Mouse (Mus musculus) forebrain, postnatal 0 days (tissue): ENCODE measurements around the gene Hist1h2af. TPM values are rescaled to one million over a fixed set of nuclear protein-coding genes. Genes with fewer than 3 reads are reported as not detected.

Source experiments
- ATAC-seq: fragments of 200-750 bp; cut with Nextera tagmentation; 2 replicates; pipeline ENCODE4 v1.8.0; 2017; ENCODE audit warnings: mild to moderate bottlenecking, moderate library complexity
- DNase-seq: peaks from one replicate; pipeline ENCODE4 v3.0.0-alpha.2; 2015
- H3K27ac ChIP-seq: fragments of 300-500 bp; sonication (generic); 2 replicates; pipeline ENCODE4 v1.5.1; 2014; ENCODE audit warnings: low read depth, mild to moderate bottlenecking, antibody characterized with exemption, low read length, moderate library complexity, mixed read lengths
- H3K27me3 ChIP-seq: fragments of 300-500 bp; sonication (generic); 2 replicates; pipeline ENCODE4 v1.6.1; 2014; ENCODE audit warnings: mild to moderate bottlenecking, low read length, mixed read lengths; ENCODE audit not compliant: insufficient read depth
- H3K36me3 ChIP-seq: fragments of 300-500 bp; sonication (generic); 2 replicates; pipeline ENCODE4 v1.6.1; 2014; ENCODE audit warnings: mild to moderate bottlenecking, moderate library complexity; ENCODE audit not compliant: insufficient read depth
- H3K4me1 ChIP-seq: fragments of 300-500 bp; sonication (generic); 2 replicates; pipeline ENCODE4 v1.6.1; 2014; ENCODE audit warnings: antibody characterized with exemption; ENCODE audit not compliant: insufficient read depth
- H3K4me2 ChIP-seq: fragments of 300-500 bp; sonication (generic); 2 replicates; pipeline ENCODE4 v1.6.1; 2014; ENCODE audit warnings: low read depth, mild to moderate bottlenecking, moderate library complexity
- H3K4me3 ChIP-seq: fragments of 300-500 bp; sonication (generic); 2 replicates; pipeline ENCODE4 v1.5.1; 2014; ENCODE audit warnings: low read depth, low read length, mixed read lengths
- H3K9ac ChIP-seq: fragments of 300-500 bp; sonication (generic); 2 replicates; pipeline ENCODE4 v1.6.1; 2014; ENCODE audit warnings: mild to moderate bottlenecking
- H3K9me3 ChIP-seq: fragments of 300-500 bp; sonication (generic); 2 replicates; pipeline ENCODE4 v1.6.1; 2016; ENCODE audit warnings: low read length
- CTCF ChIP-seq: sonication (generic); IDR thresholded peaks from 2 replicates; pipeline ENCODE4 v1.5.1; 2016; ENCODE audit warnings: antibody characterized with exemption, control low read depth, low read depth
- WGBS: fragments of 180-500 bp; shearing (Covaris S2); extraction: QIAGEN DNeasy Blood & Tissue Kit; methylation state at CpG from one replicate; pipeline ENCODE4 v1.1.7; 2014; 5-methylcytosine and 5-hydroxymethylcytosine counted together
- microRNA-seq, 2 experiments: library from miRNA; unstranded; fragments of <30 nt; microRNA quantifications; one replicate each; pipeline ENCODE4; 2016
- polyA plus RNA-seq: library from polyadenylated mRNA; unstranded; fragments of >200 nt; fragmentation: Nextera tagmentation; extraction: Ambion mirVana; gene quantifications from 2 replicates; pipeline ENCODE4 v1.2.1, GENCODE M21; 2015
- total RNA-seq: library from RNA; depleted of rRNA; stranded (reverse); fragments of >200 nt; gene quantifications from 2 replicates; pipeline ENCODE4 v1.2.3, GENCODE M21; 2014; rRNA removed

The Hist1h2af gene
- total and polyA plus RNA-seq, 2 experiments from 2014 or later = 227 TPM; not detected in 1

GRCm38 (mm10) chr13:23581408-23582218, 47.9 kb downstream of the Hist1h2af start, which contains the start of gene Hist1h4d:
Gene Hist1h4d, plus strand, starts transcription at chr13:23581598.
- DNase-seq (peak; percentile 98), ATAC-seq (peak; percentile 88)
- H3K4me3 ChIP-seq = peak within 1 kb of the TSS; percentile 54
- peak within 1 kb of the TSS; percentile 60 for H3K9ac ChIP-seq
- H3K36me3 ChIP-seq = no peaks in the 10 kb centered on the region
- H3K27ac ChIP-seq = peak within 1 kb of the TSS; percentile 74
- under 1% methylated on average over 43 of the region's 43 CpGs for WGBS
- H3K4me1 ChIP-seq = peaks cover 13% of the 10 kb centered on the region; the same call in 1 of the 2 replicates
- no peaks in the 10 kb centered on the region for H3K9me3 ChIP-seq
- TF ChIP-seq CTCF = no peak
- H3K4me2 ChIP-seq = peak within 1 kb of the TSS; percentile 82
- H3K27me3 ChIP-seq = no peaks in the 10 kb centered on the region

- H3K4me2 ChIP-seq = peak overlapping the region; percentile 82
- DNase-seq (no peak), ATAC-seq (no peak)
- no peaks in the 10 kb centered on the region for H3K36me3 ChIP-seq
- no peaks in the 10 kb centered on the region for H3K9me3 ChIP-seq
- peaks cover 10% of the 10 kb centered on the region; the same call in 1 of the 2 replicates for H3K4me1 ChIP-seq
- WGBS = 3% methylated on average over 6 of the region's 6 CpGs
- peak overlapping the region; percentile 54 for H3K4me3 ChIP-seq
- TF ChIP-seq CTCF = no peak
- peak overlapping the region; percentile 74 for H3K27ac ChIP-seq
- no peaks in the 10 kb centered on the region for H3K27me3 ChIP-seq
- peak overlapping the region; percentile 60 for H3K9ac ChIP-seq
Observed at GRCm38 (mm10) chr13:23582219-23583056, 48.7 kb downstream of the Hist1h2af start.

- H3K9me3 ChIP-seq = no peaks in the 10 kb centered on the region
- TF ChIP-seq CTCF = no peak
- H3K36me3 ChIP-seq = no peaks in the 10 kb centered on the region
- no peak overlapping the region for H3K4me3 ChIP-seq
- no peak overlapping the region for H3K27ac ChIP-seq
- no peak overlapping the region for H3K9ac ChIP-seq
- H3K4me1 ChIP-seq = peaks cover 10% of the 10 kb centered on the region; the same call in 1 of the 2 replicates
- no peaks in the 10 kb centered on the region for H3K27me3 ChIP-seq
- DNase-seq (no peak), ATAC-seq (no peak)
- H3K4me2 ChIP-seq = no peak overlapping the region
Observed at GRCm38 (mm10) chr13:23583387-23584068, 49.8 kb downstream of the Hist1h2af start.

Small RNAs within 50 kb of the gene (microRNA-seq; reads per million reads assigned to microRNA genes)
- gene Gm44297 (0 reads per million in 2 experiments), gene Gm44359 (0 reads per million in 2 experiments), gene Gm44394 (0 reads per million in 2 experiments), gene n-TStga1 (0.24 to 0.39 reads per million in 2 experiments)

Other genes with a start within 250 kb of the Hist1h2af start
Only the 30 nearest of the 34 such genes appear.
- 32.9 and 35.5 TPM in 2 replicates for gene Zfp322a, start 164.7 kb upstream of the Hist1h2af start, total RNA-seq
- gene Zfp322a, start 164.7 kb upstream of the Hist1h2af start, polyA plus RNA-seq = 23.1 and 33.6 TPM in 2 replicates
- gene Abt1, start 110.0 kb upstream of the Hist1h2af start, total RNA-seq = 6.5 and 8.2 TPM in 2 replicates
- gene Abt1, start 110.0 kb upstream of the Hist1h2af start, polyA plus RNA-seq = 7.7 and 8.2 TPM in 2 replicates
- 0.08 and 0.33 TPM in 2 replicates for gene Btn1a1, start 68.0 kb upstream of the Hist1h2af start, total RNA-seq
- 0.12 TPM in 1 of 2 replicates, not detected in the other for gene Btn1a1, start 68.0 kb upstream of the Hist1h2af start, polyA plus RNA-seq
- not detected in 2 replicates for gene Btn2a2, start 45.0 kb upstream of the Hist1h2af start, total RNA-seq
- 0.10 TPM in 1 of 2 replicates, not detected in the other for gene Btn2a2, start 45.0 kb upstream of the Hist1h2af start, polyA plus RNA-seq
- 1,275 and 1,840 TPM in 2 replicates for gene Hist1h4h, start 2.9 kb upstream of the Hist1h2af start, total RNA-seq
- gene Hist1h4h, start 2.9 kb upstream of the Hist1h2af start, polyA plus RNA-seq = 4.1 and 5.7 TPM in 2 replicates
- gene Hist1h3g, start 1.5 kb downstream of the Hist1h2af start, total RNA-seq = 116 and 134 TPM in 2 replicates
- 0.50 TPM in 1 of 2 replicates, not detected in the other for gene Hist1h3g, start 1.5 kb downstream of the Hist1h2af start, polyA plus RNA-seq
- 12.5 and 17.0 TPM in 2 replicates for gene Hist1h2bh, start 9.5 kb downstream of the Hist1h2af start, total RNA-seq
- 0.17 TPM in 1 of 2 replicates, not detected in the other for gene Hist1h2bh, start 9.5 kb downstream of the Hist1h2af start, polyA plus RNA-seq
- gene Hist1h3f, start 10.1 kb downstream of the Hist1h2af start, total RNA-seq = 116 and 119 TPM in 2 replicates
- 0.17 and 0.47 TPM in 2 replicates for gene Hist1h3f, start 10.1 kb downstream of the Hist1h2af start, polyA plus RNA-seq
- 586 and 753 TPM in 2 replicates for gene Hist1h4f, start 17.7 kb downstream of the Hist1h2af start, total RNA-seq
- 0.70 TPM in 1 of 2 replicates, not detected in the other for gene Hist1h4f, start 17.7 kb downstream of the Hist1h2af start, polyA plus RNA-seq
- 48.5 and 66.7 TPM in 2 replicates for gene Hist1h1d, start 19.4 kb downstream of the Hist1h2af start, total RNA-seq
- 0.12 and 0.18 TPM in 2 replicates for gene Hist1h1d, start 19.4 kb downstream of the Hist1h2af start, polyA plus RNA-seq
- gene Hist1h3e, start 28.5 kb downstream of the Hist1h2af start, total RNA-seq = 180 and 204 TPM in 2 replicates
- gene Hist1h3e, start 28.5 kb downstream of the Hist1h2af start, polyA plus RNA-seq = 1.9 and 2.0 TPM in 2 replicates
- 111 TPM in 2 replicates for gene Hist1h2ae, start 37.3 kb downstream of the Hist1h2af start, total RNA-seq
- gene Hist1h2ae, start 37.3 kb downstream of the Hist1h2af start, polyA plus RNA-seq = 12.5 and 23.0 TPM in 2 replicates
- gene Hist1h2bg, start 37.5 kb downstream of the Hist1h2af start, total RNA-seq = 367 and 594 TPM in 2 replicates
- gene Hist1h2bg, start 37.5 kb downstream of the Hist1h2af start, polyA plus RNA-seq = 3.0 and 3.6 TPM in 2 replicates
- gene Hist1h2bf, start 40.3 kb downstream of the Hist1h2af start, total RNA-seq = 226 and 289 TPM in 2 replicates
- gene Hist1h2bf, start 40.3 kb downstream of the Hist1h2af start, polyA plus RNA-seq = not detected in 2 replicates
- gene Hist1h2ad, start 40.5 kb downstream of the Hist1h2af start, total RNA-seq = 204 and 274 TPM in 2 replicates
- 0.78 TPM in 1 of 2 replicates, not detected in the other for gene Hist1h2ad, start 40.5 kb downstream of the Hist1h2af start, polyA plus RNA-seq
- gene Hist1h3d, start 41.9 kb downstream of the Hist1h2af start, total RNA-seq = 73.0 and 78.9 TPM in 2 replicates
- gene Hist1h3d, start 41.9 kb downstream of the Hist1h2af start, polyA plus RNA-seq = 0.57 and 0.80 TPM in 2 replicates
- gene Hist1h4d, start 47.7 kb downstream of the Hist1h2af start, total RNA-seq = 258 and 695 TPM in 2 replicates
- 25.0 and 42.2 TPM in 2 replicates for gene Hist1h4d, start 47.7 kb downstream of the Hist1h2af start, polyA plus RNA-seq
- gene Hist1h2be, start 87.2 kb downstream of the Hist1h2af start, total RNA-seq = 98.5 and 120 TPM in 2 replicates
- gene Hist1h2be, start 87.2 kb downstream of the Hist1h2af start, polyA plus RNA-seq = 0.31 and 0.39 TPM in 2 replicates
- 204 and 218 TPM in 2 replicates for gene Hist1h1e, start 88.7 kb downstream of the Hist1h2af start, total RNA-seq
- 11.1 and 16.3 TPM in 2 replicates for gene Hist1h1e, start 88.7 kb downstream of the Hist1h2af start, polyA plus RNA-seq
- gene Hist1h2ac, start 150.0 kb downstream of the Hist1h2af start, total RNA-seq = 40.9 and 44.8 TPM in 2 replicates
- 0.41 and 0.49 TPM in 2 replicates for gene Hist1h2ac, start 150.0 kb downstream of the Hist1h2af start, polyA plus RNA-seq
- 93.7 and 124 TPM in 2 replicates for gene Hist1h2bc, start 150.3 kb downstream of the Hist1h2af start, total RNA-seq
- gene Hist1h2bc, start 150.3 kb downstream of the Hist1h2af start, polyA plus RNA-seq = 29.2 and 35.3 TPM in 2 replicates
- gene Hist1h1t, start 161.9 kb downstream of the Hist1h2af start, total RNA-seq = 1.3 TPM in 1 of 2 replicates, not detected in the other
- not detected in 2 replicates for gene Hist1h1t, start 161.9 kb downstream of the Hist1h2af start, polyA plus RNA-seq
- 917 and 942 TPM in 2 replicates for gene Hist1h4c, start 164.5 kb downstream of the Hist1h2af start, total RNA-seq
- gene Hist1h4c, start 164.5 kb downstream of the Hist1h2af start, polyA plus RNA-seq = 2.3 and 5.0 TPM in 2 replicates
- gene Hfe, start 176.9 kb downstream of the Hist1h2af start, total RNA-seq = 2.5 and 3.6 TPM in 2 replicates
- 4.4 and 6.0 TPM in 2 replicates for gene Hfe, start 176.9 kb downstream of the Hist1h2af start, polyA plus RNA-seq
- gene Hist1h1c, start 204.9 kb downstream of the Hist1h2af start, total RNA-seq = 475 and 498 TPM in 2 replicates
- 24.0 and 26.3 TPM in 2 replicates for gene Hist1h1c, start 204.9 kb downstream of the Hist1h2af start, polyA plus RNA-seq
- gene Hist1h3c, start 211.7 kb downstream of the Hist1h2af start, total RNA-seq = 294 and 301 TPM in 2 replicates
- gene Hist1h3c, start 211.7 kb downstream of the Hist1h2af start, polyA plus RNA-seq = 0.84 TPM in 1 of 2 replicates, not detected in the other
- 647 and 680 TPM in 2 replicates for gene Hist1h2bb, start 212.8 kb downstream of the Hist1h2af start, total RNA-seq
- gene Hist1h2bb, start 212.8 kb downstream of the Hist1h2af start, polyA plus RNA-seq = not detected in 2 replicates
- 305 and 340 TPM in 2 replicates for gene Hist1h2ab, start 217.2 kb downstream of the Hist1h2af start, total RNA-seq
- gene Hist1h2ab, start 217.2 kb downstream of the Hist1h2af start, polyA plus RNA-seq = 4.4 and 6.7 TPM in 2 replicates
- 229 and 254 TPM in 2 replicates for gene Hist1h3b, start 218.4 kb downstream of the Hist1h2af start, total RNA-seq
- 0.25 and 0.67 TPM in 2 replicates for gene Hist1h3b, start 218.4 kb downstream of the Hist1h2af start, polyA plus RNA-seq
- 184 and 254 TPM in 2 replicates for gene Hist1h4b, start 223.1 kb downstream of the Hist1h2af start, total RNA-seq
- gene Hist1h4b, start 223.1 kb downstream of the Hist1h2af start, polyA plus RNA-seq = 1.8 and 3.0 TPM in 2 replicates